Mouse (Mus musculus): Measurements from ENCODE around the gene Tulp2. TPM values are rescaled to one million over a fixed set of nuclear protein-coding genes. Genes with fewer than 3 reads are reported as not detected.
A peak's percentile ranks its signal among the peaks of the same experiment; 100 is the strongest.
"Not testable (repeated sequence)": the region's sequence is repeated elsewhere in the genome, so short reads cannot be mapped to it uniquely, and the experiment has no call there.

The Tulp2 gene
- total RNA-seq, 2 experiments from 2014 or later = not detected

DNA sequence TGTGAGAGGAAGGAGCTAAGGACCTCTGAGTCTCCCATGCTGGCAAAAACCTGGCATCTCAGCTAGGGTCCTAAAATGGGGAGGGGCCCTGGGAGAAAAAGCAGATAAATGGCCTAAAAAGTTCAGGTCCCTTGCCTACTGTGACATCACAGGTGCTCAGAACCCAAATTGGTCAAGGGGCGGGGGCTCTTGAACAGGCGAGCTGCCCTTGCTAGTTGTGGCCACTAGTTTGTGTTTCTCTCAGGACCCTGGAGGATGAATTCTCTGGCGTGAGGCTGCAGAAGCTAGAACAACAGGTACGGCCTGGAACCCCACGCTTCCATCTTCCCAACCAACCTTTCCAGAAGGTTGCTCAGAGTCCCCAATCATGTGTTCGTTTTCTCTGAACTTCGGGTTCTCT lies 32.7 kb downstream of the Tulp2 start:
- intact Hi-C loops (cut with DNase I; ENCODE audit: low total_unique reads) = no loop called here
- no peak for DNase-seq

DNA sequence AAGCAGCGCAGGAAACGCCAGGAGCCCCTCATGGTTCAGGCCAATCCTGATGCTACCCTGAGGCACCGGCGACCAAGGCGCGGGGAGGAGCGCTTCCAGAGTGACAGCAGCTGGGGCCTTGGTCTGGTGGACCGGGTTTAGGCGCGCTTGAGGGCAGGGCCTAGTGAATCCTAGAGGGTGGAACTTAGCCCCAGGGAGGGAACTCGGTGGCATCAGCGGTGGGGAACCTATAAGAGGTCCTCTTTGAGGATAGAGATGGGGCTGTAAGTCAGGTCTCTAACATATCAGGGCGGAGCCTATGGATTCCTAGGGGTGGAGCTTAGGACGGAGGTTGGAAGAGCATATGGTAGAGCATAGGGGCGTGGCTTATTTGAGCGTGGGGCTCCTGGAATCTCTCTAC lies 33.8 kb downstream of the Tulp2 start:
- no peak for DNase-seq
- intact Hi-C loops (cut with DNase I; ENCODE audit: low total_unique reads) = no loop called here

DNA sequence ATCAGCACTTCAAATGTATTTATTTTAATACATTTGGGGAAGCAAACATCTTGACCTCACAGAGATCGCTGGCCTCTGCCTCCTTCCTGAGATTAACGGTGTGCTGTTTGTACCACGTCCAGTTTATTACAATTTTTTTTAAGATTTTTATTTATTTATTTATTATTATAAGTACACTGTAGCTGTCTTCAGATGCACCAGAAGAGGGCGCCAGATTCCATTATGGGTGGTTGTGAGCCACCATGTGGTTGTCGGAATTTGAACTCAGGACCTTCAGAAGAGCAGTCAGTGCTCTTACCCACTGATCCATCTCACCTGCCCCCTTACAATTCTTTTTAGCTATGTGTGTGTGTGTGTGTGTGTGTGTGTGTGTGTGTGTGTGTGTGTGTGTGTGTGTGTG lies 35.2 kb downstream of the Tulp2 start:
- DNase-seq; intact Hi-C loops (cut with DNase I; ENCODE audit: low total_unique reads): not testable (repeated sequence)

DNA sequence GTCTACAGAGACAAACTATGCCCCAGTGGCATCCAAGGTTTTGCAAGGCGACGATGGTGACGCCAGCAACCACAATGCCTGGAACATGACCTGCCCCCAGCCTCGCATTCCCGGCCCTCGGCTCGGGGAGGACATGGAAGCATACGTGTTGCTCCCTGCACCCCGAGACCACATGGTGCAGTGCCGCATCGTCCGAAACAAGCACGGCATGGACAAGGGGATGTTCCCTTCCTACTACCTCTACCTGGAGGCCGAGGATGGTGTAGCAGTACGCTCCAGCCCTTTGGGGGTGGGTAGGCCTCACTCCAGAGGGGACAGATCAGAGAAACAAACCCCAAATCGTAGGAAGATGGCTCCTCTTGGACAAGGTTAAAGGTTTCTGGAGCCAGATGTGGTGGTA lies 36.9 kb downstream of the Tulp2 start:
- intact Hi-C loops (cut with DNase I; ENCODE audit: low total_unique reads) = no loop called here

DNA sequence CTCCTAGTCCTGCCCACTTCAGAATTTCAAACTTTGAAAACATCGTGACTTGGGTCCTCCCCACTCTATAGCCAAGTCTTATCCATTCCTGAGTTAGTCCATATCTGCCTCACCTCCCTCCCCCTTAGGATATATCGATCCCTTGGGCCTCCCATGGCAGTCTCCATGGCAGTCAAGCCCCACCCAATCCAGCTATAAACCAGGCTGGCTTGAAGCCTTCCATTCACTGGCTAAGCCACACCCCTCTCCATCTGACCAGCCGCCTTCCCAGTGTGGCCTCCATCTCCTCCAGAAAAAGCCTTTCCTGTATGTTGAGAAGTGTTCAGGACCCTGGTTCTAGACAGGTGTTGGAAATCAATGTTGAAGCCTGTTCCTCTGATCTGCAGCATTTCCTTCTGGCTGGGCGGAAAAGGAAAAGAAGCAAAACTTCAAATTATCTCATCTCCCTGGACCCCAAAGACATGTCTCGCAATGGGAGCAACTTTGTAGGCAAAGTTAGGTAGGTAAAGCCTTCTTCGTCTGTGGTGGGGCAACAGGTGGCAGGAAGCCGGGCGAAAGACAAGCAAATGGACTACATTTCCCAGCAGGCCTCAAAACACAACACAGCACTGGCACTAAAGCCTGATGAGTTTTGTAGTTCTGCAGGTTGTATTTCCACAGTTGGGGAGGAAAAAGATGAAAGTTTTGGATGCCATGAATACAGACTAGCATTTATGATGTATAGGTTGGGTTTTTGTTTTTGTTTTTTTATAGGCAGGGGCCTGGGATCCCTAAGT lies 37.9 kb downstream of the Tulp2 start:
- no peak for DNase-seq
- intact Hi-C loops (cut with DNase I; ENCODE audit: low total_unique reads) = no loop called here

More for the DNA sequence above, 36.9 kb downstream of the Tulp2 start:
- DNase-seq = no peak

DNA sequence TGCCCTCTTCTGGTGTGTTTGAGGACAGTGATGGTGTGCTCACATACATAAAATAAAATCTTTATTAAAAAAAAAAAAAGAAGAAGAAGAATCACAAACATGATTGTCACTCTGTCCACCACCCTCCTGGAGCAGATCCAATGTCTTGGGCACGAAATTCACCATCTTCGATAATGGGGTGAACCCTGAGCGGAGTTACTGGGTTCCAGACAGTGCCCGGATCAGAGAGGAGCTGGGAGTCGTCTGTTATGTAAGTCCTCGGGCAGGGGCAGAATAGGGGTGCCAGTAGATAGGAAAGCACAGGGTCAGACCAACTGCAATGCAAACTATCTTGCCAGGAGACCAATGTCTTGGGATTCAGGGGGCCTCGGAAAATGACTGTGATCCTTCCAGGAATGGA lies 38.9 kb downstream of the Tulp2 start:
- intact Hi-C loops (cut with DNase I; ENCODE audit: low total_unique reads) = no loop called here
- DNase-seq = no peak

DNA sequence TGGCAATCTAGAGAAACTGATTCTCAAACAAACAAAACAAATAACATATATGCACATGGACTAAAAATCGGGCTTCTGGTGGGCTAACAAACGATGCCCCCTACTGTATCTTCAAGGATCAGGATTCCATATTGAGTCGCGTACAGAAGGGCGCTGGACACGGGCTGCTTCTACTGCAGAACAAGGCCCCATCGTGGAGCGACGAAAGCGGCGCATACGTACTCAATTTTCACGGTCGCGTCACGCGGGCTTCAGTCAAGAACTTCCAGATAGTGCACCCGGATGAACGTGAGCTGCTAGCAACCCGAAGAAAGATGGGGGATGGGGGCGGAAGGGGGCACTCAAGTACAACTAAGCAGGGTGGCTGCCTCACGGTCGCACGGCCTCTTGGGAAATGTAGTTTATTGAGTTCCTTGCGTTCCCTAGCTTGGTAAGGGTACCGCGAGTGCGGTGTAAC lies 40.1 kb downstream of the Tulp2 start:
- DNase-seq = peak; percentile 86
- intact Hi-C loops (cut with DNase I; ENCODE audit: low total_unique reads) = no loop called here

DNA sequence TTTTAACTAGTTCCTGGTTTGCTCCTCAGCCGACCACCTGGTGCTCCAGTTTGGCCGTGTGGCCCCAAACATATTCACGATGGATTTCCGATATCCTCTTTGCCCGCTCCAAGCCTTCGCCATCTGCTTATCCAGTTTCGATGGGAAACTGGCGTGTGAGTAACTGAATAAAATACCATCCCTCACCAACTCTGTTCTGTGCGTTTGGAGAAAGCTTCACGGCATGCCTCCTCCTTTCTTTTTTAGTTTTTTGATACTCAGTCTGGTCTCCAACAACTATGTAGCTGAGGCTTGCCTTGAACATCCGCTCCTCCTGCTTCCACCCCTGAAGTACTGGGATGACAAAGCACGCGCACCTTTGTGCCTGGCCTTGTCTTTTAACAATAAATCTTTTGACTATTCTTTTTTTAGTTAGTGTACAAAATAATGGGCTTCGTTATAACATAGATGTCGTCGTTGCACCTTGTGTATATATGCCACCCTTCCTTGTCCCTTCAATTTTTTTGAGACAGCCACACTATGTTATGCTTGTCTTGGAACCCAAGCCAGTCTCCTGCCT lies 40.6 kb downstream of the Tulp2 start:
- no peak for DNase-seq
- intact Hi-C loops (cut with DNase I; ENCODE audit: low total_unique reads) = no loop called here

DNA sequence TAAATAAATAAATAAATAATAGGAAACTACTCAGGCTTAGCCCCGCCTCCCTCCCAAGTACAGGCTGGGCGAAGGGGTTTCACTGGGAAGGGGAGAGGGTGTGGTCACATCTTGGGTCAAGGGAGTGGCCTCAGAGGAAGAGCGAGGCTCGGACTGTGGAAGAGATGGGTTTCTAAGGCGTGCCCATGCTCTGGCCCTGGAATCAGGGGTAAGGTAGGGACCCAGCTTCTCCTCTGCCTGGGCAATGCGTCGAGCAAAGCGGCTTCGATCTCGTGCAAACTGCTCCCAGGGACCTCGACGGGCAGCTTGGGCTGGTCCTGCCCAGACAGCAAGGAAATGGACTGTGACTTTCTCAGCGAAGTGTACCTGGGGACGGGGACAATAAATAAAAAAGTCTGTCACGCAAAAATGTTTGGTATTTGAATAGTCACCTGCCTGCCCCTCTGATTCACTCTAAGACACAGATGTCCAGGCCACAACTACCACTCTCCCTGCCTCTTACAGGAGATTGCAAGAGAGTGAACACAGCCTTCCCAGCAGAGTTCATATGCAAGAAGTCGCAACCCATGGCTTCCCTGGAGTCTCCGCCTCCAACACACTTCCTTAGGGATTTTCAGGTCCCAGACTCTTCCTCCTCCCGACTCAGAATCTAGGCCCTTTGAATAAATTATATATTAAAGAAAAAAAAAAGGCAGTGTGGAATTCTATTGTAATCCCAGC lies 41.4 kb downstream of the Tulp2 start:
- no peak for DNase-seq
- intact Hi-C loops (cut with DNase I; ENCODE audit: low total_unique reads) = no loop called here

DNA sequence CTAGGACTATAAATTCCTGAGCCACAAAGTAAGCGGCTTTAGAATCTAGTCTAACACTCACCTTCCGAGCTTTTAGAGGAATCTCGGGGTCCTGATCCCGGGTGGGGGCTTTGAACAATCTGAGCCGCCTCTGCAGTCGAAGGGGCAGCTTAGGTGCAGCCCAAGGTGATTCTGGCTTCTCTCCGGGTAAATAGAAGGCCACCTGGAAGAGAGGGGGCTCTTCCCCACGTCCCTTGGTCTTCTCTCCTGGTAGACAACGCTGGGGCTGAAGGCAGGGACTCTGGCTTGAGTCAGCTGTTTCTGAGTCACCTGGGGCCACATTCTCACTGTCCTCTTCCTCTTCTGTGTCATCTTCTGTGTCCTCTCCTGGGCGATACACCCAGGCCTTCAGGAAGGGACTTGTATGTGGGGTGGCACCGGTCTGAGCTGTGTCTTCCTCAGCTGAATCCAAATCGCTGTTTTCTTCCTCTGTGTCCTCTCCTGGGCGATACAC lies 42.0 kb downstream of the Tulp2 start:
- no peak for DNase-seq
- intact Hi-C loops (cut with DNase I; ENCODE audit: low total_unique reads) = no loop called here

DNA sequence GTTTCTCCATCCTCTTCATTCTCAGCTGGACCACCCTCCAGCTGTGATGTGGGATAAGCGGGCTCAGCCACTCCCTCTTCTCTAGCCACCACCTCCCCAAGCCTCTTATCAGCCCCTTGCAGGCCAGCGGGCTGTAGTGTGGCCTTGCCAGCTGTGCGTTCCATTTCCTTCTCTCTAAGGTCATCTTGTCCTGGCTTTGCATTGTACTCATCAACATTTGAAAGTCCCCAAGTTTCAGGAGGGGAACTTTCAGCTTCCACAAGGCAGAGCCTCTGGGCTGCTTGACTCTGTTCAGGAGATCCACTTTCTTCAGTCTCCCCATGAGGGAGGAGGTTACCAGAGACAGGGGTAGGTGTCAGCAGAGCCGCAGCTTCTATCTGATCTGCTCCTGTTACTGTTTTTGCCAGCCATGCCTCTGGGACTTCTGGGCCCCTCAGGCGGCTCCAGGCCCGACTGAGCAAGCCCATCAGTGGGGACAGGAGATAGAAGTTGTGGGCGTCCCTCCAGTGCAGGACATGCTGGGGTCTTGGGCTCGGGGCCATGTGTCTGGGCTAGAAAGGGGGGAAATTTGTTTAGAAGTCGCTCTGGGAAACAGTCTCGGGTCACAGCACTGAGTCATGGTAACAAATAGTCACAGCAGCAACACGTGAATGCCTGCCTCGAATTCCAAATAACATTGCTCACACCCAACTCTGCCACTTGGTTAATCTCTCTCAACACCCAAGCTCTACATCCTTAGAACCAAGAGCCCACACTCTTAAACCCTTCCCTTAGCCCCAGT lies 43.4 kb downstream of the Tulp2 start:
- no peak for DNase-seq
- intact Hi-C loops (cut with DNase I; ENCODE audit: low total_unique reads) = no loop called here

DNA sequence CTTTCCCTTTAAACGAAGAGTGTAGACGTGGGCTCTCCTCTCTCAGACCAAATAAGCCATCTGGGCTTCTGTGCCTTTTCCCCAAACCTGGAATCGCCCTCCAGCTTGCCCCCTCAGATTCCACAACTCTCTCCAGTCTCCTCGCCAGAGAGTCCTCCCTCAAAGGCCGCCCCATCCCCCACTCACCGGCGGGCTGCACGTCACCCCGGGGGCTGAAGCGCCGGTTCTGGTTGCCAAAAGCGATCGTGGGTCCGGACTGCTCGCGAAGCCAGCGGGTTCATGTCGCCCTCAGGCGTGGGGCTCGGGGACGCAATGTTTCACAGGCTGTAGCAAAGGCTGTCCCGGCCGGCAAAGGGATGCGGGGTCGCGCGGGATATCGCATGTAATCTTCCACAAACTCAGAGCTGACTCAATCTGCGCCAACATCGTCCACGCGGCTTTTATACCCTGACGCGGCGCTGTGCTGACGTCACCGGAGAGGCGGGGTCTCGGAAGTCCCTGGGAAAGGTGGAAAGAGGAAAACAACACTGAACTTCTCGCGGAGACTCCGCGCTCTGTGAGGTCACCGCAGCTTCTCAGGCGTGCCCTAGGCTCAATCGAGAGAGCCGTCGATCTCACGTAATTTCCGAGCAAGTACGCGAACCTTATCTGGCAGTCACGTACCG lies 44.3 kb downstream of the Tulp2 start, which contains the start of the genes Ppp1r15a and Plekha4:
Gene Ppp1r15a, minus strand, starts transcription at position 460 of the 665 bp plus-strand sequence.
Gene Plekha4, plus strand, starts transcription at position 522 of the 665 bp plus-strand sequence.
- DNase-seq = peak; percentile 93
- intact Hi-C loops (cut with DNase I; ENCODE audit: low total_unique reads) = no loop called here

DNA sequence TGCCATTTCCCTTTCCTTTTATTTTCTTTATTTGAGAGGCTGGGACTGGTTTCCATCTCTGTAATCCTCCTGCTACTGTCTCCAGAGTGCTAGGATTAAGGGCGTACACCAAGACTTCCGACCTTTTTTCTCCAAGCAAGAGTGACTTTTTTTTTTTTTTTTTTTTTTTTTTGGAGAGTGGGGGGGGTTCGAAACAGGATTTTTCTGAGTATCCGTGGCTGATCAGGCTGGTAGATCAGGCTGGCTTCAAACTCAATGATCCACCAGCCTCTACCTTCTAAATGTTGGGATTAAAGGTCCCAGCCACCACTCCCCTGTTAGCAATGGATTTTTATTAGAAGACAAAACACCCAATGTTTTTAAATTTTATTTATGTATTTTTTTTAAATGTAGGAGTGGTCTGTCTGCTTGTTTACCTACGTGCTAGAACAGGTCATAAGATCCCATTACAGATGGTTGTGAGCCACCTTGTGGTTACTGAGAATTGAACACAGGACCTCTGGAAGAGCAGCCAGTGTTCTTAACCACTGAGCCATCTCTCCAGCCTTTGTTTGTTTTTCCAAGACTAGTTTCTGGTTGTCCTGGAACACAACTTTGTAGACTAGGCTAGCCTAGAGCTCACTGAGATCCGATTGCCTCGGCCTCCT lies 44.9 kb downstream of the Tulp2 start:
- no peak for DNase-seq
- intact Hi-C loops (cut with DNase I; ENCODE audit: low total_unique reads) = no loop called here

DNA sequence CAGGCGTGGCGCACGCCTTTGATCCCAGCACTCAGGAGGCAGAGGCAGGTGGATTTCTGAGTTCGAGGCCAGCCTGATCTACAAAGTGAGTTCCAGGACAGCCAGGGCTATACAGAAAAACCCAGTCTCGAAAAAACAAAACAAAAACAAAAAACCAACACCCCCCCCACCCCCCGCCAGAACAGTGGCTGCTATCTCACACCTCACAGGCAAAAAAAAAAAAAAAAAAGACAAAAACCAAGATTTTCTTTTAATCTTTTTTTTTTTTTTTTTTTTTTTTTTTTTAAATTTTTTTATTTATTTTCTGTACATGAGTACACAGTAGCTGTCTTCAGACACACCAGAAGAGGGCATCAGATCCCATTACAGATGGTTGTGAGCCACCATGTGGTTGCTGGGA lies 45.5 kb downstream of the Tulp2 start:
- DNase-seq; intact Hi-C loops (cut with DNase I; ENCODE audit: low total_unique reads): not testable (repeated sequence)

DNA sequence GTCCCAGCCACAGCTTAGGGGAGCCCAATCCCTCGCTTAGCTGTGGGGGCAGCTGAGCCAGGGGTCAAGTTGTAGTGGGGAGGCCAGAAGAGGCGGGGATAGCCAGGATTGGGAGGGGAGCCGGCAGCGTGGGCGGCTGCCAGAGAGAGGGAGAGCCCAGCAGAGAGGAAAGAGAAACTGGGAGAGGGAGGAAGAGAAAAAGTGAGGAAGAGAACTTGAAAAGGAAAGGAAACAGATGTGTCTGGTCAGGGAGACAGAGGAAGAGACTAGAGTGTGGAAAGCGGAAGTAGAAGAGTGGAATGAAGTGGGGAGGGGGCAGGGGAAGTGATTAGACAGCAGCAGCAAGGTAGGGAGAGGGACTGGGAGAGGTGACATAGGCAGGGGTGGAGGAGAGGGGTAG lies 47.8 kb downstream of the Tulp2 start:
- DNase-seq = peak; percentile 68
- intact Hi-C loops (cut with DNase I; ENCODE audit: low total_unique reads) = no loop called here

DNA sequence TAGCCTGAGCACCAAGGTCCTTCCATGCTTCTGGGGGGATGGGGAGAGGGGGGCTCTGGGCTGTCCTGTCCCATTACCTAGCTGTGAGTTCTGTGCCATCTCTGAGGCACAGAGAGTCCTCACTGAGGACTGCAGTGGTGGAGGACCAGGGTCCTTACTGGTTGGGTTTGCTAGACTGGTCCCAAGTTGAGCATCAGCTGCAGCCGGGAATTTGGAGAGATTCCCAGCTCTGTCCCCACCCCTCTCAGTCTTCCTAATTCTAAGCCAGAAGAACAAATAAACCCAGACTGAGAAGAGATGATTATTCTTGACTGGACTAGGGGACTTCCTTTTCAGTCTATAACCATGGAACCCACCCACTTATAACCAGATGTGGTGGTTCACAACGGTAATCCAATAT lies 49.0 kb downstream of the Tulp2 start:
- peak; percentile 60 for DNase-seq
- intact Hi-C loops (cut with DNase I; ENCODE audit: low total_unique reads) = no loop called here

DNA sequence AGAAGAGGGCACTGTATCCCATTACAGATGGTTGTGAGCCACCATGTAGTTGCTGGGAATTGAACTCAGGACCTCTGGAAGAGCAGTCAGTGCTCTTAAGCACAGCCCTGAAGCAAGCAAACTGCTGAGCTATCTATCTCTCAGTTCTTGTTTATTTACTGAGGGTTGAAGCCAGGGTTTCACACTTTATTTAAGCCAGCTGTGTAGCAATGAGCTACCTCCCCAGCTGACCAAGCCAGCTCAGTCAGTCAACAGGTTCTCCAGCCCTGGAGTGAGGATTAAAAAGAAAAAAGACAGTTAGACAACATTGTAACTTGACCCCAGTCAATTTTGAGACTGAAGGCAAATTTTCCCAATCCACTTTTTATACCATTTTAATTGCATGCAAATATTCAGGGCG lies 54.0 kb downstream of the Tulp2 start:
- intact Hi-C loops (cut with DNase I; ENCODE audit: low total_unique reads) = no loop called here
- DNase-seq = no peak

DNA sequence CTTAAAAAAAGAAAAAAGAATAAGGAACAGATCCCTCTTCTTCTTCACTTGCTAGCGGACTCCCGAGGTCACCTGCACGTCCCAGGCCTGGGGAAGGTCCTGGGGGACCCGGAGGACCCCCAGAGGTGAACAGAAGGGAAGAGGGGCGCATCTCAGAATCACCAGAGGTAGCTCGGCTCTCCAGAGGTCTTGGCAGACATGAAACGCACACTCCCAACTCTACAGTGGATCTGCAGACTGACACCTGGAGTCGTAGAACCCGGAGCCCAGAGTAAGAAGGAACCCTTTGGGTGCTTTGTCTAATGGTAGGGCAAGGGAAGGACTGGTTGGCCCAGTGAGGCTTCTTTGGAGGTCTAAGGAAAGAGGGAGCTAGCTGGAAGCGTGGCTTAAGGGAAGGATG lies 55.9 kb downstream of the Tulp2 start:
- intact Hi-C loops (cut with DNase I; ENCODE audit: low total_unique reads) = no loop called here
- no peak for DNase-seq

Measured in gastrocnemius, postnatal 14 days (tissue).